Mouse (Mus musculus): ENCODE data around the gene Heg1.

The Heg1 gene

GRCm38 (mm10) chr16:33708031-33708430 is 23.9 kb downstream of the Heg1 start:
- DNase-seq (ENCODE audit: low spot score), result no peak

DNA sequence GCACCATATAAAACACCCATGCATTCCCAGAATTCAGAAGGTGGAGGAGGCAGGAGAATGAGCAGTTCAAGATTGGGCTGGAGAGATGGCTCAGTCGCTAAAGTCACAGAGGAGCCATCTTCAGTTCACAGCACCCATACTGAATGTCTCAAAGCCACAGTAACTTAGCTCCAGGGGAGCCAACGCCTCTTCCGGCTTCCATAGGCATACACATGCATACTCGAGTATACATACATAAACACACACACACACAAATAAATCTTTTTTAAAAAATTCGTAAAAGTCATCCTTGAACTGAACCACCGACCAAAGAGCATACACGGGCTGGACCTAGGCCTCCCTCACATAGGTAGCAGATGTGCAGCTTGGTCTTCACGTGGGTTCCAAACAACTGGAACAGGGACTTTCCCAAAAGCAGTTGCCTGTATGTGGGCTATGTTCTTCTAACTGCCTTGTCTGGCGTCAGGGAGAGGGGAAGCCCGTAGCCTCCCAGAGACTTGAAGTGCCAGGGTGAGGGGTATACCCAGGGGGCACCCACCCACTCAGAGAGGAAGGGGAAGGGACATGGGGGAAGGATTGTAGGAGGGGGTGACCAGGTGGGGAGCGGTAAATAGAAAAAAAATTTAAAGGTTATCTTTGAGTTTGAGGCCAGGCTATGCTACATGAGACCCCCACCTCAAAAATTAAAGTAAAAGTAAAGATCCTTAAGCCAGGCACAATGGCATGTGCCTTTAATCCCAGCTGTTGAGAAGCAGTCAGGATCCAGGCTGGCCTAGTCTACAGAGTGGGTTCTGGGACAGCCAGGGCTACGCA is 24.6 kb downstream of the Heg1 start:
- no peak for DNase-seq (ENCODE audit: low spot score)

GRCm38 (mm10) chr16:33714271-33714670 is 30.1 kb downstream of the Heg1 start:
- peak; percentile 63 for DNase-seq (ENCODE audit: low spot score)

DNA sequence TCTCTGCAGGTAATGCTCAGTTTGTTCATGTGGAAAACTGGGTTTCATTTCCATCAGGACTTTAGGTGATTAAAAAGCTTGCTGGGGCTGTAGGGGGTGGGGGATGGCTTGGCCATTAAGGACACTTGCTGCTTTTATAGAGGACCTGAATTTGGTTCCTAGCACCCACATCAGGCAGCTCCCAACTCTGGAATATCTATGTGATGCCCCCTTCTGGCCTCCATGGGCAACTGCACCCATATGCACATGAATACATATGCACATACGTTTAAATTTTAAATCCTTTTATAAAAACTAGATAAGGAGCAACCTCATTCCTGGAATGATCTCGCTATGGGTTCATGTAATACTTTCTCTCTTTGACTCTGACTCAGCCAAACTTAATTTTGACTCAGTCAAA is 39.1 kb downstream of the Heg1 start:
- DNase-seq (ENCODE audit: low spot score), result no peak

- no peak for DNase-seq (ENCODE audit: low spot score)
Measured at GRCm38 (mm10) chr16:33723983-33724382, 39.8 kb downstream of the Heg1 start.

GRCm38 (mm10) chr16:33726261-33726660 is 42.1 kb downstream of the Heg1 start:
- no peak for DNase-seq (ENCODE audit: low spot score)

GRCm38 (mm10) chr16:33726892-33727291 is 42.7 kb downstream of the Heg1 start:
- no peak for DNase-seq (ENCODE audit: low spot score)

GRCm38 (mm10) chr16:33728427-33728826 is 44.3 kb downstream of the Heg1 start:
- DNase-seq (ENCODE audit: low spot score), result no peak

- no peak for DNase-seq (ENCODE audit: low spot score)
Measured at GRCm38 (mm10) chr16:33731291-33731690, 47.1 kb downstream of the Heg1 start.

DNA sequence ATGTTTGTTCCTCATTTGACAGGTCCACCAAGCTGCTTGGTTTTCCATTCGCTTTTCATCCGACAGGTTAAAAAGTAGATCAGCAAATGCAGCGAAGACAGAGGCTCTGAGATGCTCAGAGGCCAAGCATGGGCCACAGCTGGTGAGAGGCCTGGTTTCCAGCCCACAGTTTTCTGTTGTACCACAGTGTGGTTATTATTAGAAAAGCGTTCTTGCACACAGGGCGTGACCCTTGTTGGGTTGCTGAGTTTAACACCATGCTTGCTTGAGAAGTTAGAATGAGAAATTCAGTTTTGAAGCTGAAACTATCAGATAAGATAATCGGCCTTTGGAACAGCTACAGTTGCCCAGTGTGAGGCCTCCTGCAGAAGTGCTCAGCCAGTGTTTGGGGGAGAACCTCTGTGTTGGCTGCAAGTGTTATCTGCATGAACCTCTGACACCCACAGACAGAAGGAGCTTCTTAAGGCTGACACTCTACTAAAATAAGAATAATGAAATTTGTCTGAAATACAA is 48.1 kb downstream of the Heg1 start:
- DNase-seq (ENCODE audit: low spot score), result no peak

DNA sequence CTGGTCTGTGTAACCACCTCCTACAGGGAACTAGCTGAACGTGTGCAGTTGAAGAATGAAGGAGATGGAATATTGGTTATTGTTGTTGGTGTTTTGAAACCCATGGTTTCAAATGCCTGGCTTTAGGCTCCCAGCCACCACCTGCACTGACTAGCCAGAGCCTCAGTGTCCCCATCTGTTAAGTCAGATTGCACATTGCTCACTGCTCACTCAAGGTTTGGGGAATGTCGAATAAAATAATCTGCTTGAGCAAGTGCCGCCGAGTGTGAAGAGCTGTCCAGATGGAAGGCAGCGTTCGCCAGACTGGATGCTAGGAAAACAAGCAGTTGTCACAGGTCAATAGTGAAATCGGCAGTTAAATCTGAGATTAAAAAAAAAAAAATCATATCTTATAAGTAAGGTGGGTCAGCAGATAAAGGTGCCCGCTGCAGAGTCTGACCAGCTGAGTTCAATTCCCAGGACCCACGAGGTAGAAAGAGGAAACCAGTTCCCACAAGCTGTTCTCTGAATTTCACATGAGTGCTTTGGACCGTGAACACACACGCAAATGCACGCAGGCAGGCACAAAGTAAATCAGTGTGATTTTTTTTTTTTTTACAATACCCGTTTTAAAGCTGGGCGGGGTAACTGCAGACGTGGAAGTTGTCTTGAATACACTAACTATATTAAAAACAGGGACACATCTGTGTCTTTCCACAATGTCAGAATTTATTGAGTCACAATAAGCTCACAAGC is 48.8 kb downstream of the Heg1 start:
- DNase-seq (ENCODE audit: low spot score), result peak; percentile 54

DNA sequence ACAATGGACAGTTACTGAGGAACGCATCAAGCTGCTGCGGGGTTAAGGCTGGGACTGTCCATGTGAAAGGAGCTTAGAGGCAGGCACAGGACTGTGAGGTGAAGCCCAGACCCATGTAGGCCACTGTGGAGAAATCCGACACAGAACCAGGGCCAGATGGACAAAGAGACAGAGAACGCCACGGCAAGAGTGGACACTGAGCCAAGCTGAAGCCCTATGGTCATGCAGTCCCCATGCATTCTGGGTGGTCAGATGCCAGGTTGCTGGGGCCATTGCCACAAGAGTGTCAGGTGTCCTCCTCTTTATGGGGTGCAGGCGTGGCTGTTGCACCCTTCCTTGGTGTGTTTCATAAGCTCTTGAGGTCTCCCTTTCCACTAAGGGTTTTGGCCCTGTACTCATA is 49.7 kb downstream of the Heg1 start:
- peak; percentile 21 for DNase-seq (ENCODE audit: low spot score)

DNA sequence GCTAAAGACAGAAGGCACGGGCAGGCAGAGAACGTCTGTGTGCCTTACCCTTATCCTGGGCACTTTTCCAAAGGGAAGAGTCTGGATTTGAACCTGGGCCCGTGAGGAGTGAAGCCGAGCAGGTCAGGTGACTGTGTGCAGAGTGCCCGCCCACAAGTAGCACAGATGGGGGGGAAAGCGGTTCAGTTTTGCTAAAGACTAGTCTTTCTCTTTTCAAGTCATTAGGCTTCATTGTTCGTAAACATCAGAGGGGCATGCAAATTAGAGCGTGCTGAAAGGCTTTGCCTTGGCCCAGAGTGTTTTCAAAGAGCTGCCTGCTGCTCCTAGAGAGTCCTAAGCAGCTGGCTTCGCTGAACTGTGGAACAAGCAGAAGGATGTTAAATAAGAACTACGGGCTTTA is 50.4 kb downstream of the Heg1 start:
- DNase-seq (ENCODE audit: low spot score), result peak; percentile 73

GRCm38 (mm10) chr16:33735238-33735637 is 51.1 kb downstream of the Heg1 start:
- peak; percentile 21 for DNase-seq (ENCODE audit: low spot score)

GRCm38 (mm10) chr16:33735791-33736190 is 51.6 kb downstream of the Heg1 start:
- peak; percentile 52 for DNase-seq (ENCODE audit: low spot score)

DNA sequence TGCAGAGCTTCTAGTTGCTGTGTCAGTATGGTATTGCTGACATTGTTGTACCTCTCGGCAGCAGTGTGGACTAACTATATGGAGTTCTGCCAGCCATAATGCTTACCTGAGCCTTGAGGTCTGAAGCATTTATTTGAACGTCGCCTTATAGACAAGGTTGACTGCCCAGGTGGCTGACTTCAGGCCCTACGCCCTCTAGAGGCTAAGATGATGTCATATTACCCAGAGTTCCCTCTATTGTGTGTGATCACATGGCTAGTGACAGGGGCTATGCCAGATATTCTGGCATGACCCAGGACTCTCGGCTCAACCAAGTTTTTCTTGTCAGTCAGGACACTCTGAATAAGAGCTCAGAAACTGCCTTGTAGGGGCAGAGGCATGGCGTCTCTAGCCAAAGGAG is 52.6 kb downstream of the Heg1 start:
- no peak for DNase-seq (ENCODE audit: low spot score)

GRCm38 (mm10) chr16:33738949-33739719 is 55.0 kb downstream of the Heg1 start:
- no peak for DNase-seq (ENCODE audit: low spot score)

DNA sequence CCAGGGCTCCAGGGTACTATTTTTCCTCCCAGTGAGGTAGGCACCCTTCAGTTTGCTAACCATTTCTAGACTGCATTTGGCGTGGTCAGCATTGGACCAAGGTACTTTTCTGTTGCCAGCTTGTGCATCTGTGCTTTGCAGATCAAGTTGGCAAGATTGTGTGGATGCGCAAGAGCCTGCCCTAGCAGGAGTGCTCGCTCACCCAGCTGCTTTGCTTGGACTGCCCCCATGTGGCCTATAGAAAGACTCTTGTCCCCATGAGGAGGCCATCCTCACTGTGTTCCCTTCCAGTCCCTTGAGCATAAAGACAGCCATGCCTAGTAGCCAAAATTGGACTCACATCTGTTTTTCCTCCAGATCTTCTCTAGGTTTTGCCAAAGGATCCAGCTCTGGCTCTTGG is 55.6 kb downstream of the Heg1 start:
- DNase-seq (ENCODE audit: low spot score), result peak; percentile 79

DNA sequence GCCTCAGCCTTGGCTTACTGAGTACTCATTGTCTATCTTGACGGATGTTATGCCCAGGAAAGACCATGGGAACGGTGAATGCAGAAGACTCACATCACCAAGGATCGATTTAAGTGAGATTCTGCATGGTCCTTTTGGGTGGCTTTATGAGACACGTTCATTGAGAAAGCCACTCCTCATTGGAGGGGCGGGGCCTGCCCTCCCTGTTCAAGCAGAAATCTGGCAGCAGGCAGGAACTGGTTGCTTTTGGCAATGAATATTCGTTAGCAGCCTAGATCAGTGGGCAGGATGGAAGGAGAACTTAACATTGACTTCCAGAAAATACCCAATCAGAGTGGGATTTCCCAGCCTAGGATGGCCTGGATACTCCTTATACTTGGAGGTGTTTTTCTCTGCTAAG is 56.2 kb downstream of the Heg1 start:
- DNase-seq (ENCODE audit: low spot score), result no peak

DNA sequence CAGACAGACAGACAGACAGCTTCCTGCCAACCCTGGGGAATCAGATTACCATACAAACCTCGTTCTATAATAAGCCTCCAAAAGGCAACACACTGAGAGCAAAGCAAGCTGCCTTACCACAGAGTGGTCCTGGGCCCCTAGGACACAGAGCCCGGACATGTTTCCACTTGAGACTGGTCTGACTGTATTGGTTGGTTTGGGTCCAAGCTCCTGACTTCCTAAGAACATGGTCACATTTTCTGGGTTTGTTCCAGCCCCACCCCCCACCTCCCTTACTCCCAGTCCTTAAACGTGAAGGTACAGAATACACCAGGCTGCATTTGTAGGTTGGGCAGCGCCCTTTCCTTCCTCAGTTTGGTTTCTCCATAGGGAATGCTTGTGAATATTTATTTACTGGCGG is 57.6 kb downstream of the Heg1 start:
- DNase-seq (ENCODE audit: low spot score), result no peak

GRCm38 (mm10) chr16:33742233-33742632 is 58.1 kb downstream of the Heg1 start:
- DNase-seq (ENCODE audit: low spot score), result no peak

DNA sequence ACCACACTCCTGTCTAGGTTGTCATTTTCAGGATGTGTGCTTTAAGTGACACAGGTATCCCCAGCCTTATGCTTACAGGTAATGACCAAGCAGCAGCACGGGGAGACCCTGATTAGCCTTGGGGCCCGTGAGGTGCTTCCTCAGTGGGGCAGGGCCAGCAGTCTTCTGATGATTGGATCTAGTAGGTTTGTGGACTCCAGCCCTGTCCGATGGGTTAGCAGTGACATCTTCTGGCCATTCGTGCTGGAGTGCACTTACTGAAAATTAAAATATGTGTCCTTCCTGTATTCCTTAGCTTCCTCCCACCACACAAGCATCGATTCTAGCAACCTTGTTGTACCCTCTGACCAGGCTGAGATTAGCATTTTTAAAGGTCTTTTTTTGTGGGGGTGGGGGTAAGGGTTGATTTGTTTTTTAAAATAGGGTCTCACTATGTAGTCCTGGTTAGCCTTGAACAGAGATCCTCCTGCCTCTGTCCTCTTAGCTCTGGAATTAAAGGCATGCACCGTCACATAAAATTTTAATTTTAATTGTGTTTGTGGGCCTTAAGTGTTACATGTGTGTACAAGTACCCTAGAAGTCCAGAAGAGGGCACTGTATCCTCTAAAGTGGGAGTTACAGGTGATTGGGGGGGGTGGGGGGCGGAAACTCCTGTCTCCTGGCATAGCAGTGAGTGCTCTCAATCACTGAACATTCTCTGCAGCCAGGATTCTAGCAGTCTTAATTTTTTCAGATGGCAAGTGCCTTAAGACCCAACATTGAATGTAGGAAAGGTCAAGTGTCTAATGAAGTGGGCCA is 60.7 kb downstream of the Heg1 start:
- peak; percentile 68 for DNase-seq (ENCODE audit: low spot score)
